Mouse (Mus musculus): ENCODE data around the gene Atxn10.

DNA sequence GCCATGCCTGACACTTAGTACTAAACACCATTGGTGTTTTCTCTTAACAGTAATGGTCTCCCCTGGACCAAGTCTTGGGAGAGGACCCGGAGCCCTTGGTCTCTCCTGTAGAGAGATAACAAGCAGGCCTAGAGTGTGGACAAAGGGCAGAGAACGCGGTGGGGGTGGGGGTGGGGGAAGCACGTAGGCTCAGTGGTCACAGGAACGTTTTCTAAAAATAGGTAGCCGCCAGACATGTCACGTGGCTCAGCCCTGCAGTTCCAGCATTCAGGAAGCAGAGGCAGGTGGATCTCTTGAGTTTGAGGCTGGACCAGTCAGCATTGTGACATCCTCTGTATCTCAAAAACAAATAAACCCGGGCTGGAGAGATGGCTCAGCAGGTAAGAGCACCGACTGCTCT is 1.2 kb downstream of the Atxn10 start:
- TF ChIP-seq POLR2A (IDR thresholded peaks at IDR 0.05; ENCODE audit: borderline replicate concordance, insufficient read depth, low read length): no peak
- no peak for TF ChIP-seq CTCF (IDR thresholded peaks at IDR 0.05; ENCODE audit: borderline replicate concordance, insufficient read depth, low read depth, low read length)

All from cerebellum, adult 2 months (tissue).